Mouse (Mus musculus) splenic B cell, adult 2 months (primary cell): ENCODE data around the gene Vstm4.

Experiments
- DNase-seq: peaks from one replicate; pipeline ENCODE4 v3.0.0-alpha.2; 2011; ENCODE audit warnings: low read depth, low spot score
- H3K27me3 ChIP-seq: 2 replicates; pipeline ENCODE4 v1.6.1; 2012; ENCODE audit warnings: mild to moderate bottlenecking, low read length, moderate library complexity, mixed read lengths; ENCODE audit not compliant: control insufficient read depth, poor library complexity, insufficient read depth, severe bottlenecking
- H3K36me3 ChIP-seq: 2 replicates; pipeline ENCODE4 v1.6.1; 2012; ENCODE audit warnings: mild to moderate bottlenecking, low read length, moderate library complexity, mixed read lengths; ENCODE audit not compliant: control insufficient read depth, poor library complexity, insufficient read depth, severe bottlenecking

Gene Vstm4

DNA sequence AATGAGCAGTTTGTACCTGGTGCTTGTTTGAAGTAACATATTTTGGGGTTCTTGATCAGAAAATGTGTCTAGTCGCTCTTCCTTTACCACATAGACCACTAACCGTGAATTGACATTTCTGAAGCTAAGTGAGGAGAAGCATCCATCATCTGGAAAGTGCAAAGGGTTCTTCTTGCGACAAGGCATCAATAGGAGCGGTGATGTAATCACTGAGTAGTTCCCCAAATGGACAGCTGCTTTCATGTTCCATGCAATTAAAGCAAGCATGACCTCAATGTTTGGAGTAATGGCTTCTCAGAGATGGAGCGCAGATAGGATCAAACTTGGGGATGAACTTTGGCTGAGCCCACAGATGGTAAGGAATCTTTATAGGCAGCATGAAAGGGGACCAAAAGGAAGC is 82.7 kb downstream of the Vstm4 start:
- no peaks in the 10 kb centered on the region for H3K36me3 ChIP-seq
- no peaks in the 10 kb centered on the region for H3K27me3 ChIP-seq
- DNase-seq = no peak

DNA sequence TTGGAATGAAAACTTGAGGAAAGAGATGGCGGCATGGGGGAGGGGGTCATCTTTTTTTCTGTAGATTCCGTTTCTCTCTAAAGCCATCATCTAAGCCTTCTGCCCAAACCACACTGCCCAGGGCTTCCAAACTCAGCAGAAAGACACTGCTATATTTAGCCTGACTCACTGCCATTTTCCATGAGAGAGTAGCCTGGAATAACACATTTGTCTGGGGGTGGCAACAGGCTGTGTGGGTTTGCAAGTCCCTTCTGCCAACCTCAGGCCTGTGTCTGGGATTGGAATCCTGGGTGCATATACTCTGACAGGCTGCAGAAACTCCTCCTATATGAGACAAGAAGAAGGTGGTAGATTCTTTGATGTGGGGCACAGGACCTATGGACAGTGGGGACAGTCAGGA is 91.0 kb downstream of the Vstm4 start:
- no peak for DNase-seq
- H3K27me3 ChIP-seq = no peaks in the 10 kb centered on the region
- no peaks in the 10 kb centered on the region for H3K36me3 ChIP-seq

GRCm38 (mm10) chr14:32950312-32951301 is 94.1 kb downstream of the Vstm4 start:
- Histone ChIP-seq H3K27me3 (no peaks in the 10 kb centered on the region), H3K36me3 (no peaks in the 10 kb centered on the region)
- no peak for DNase-seq

GRCm38 (mm10) chr14:32956486-32956885 is 99.9 kb downstream of the Vstm4 start:
- H3K27me3 ChIP-seq = no peaks in the 10 kb centered on the region
- H3K36me3 ChIP-seq = peaks cover 7% of the 10 kb centered on the region; the same call in 1 of the 2 replicates
- no peak for DNase-seq

GRCm38 (mm10) chr14:32958671-32959070 is 102.1 kb downstream of the Vstm4 start:
- no peaks in the 10 kb centered on the region for H3K27me3 ChIP-seq
- peaks cover 12% of the 10 kb centered on the region for H3K36me3 ChIP-seq
- no peak for DNase-seq

- Histone ChIP-seq H3K27me3 (no peaks in the 10 kb centered on the region), H3K36me3 (peaks cover 19% of the 10 kb centered on the region)
- peak; percentile 59 for DNase-seq
Measured at GRCm38 (mm10) chr14:32960481-32960880, 103.9 kb downstream of the Vstm4 start.

GRCm38 (mm10) chr14:32964742-32965141 is 108.2 kb downstream of the Vstm4 start:
- DNase-seq = no peak
- Histone ChIP-seq H3K27me3 (no peaks in the 10 kb centered on the region), H3K36me3 (peaks cover 31% of the 10 kb centered on the region)

- Histone ChIP-seq H3K27me3 (no peaks in the 10 kb centered on the region), H3K36me3 (peaks cover 34% of the 10 kb centered on the region)
- no peak for DNase-seq
Measured at GRCm38 (mm10) chr14:32970700-32971099, 114.1 kb downstream of the Vstm4 start.

- Histone ChIP-seq H3K36me3 (peaks cover 22% of the 10 kb centered on the region), H3K27me3 (no peaks in the 10 kb centered on the region)
- DNase-seq = no peak
Measured at GRCm38 (mm10) chr14:32984176-32984738, 127.7 kb downstream of the Vstm4 start.

DNA sequence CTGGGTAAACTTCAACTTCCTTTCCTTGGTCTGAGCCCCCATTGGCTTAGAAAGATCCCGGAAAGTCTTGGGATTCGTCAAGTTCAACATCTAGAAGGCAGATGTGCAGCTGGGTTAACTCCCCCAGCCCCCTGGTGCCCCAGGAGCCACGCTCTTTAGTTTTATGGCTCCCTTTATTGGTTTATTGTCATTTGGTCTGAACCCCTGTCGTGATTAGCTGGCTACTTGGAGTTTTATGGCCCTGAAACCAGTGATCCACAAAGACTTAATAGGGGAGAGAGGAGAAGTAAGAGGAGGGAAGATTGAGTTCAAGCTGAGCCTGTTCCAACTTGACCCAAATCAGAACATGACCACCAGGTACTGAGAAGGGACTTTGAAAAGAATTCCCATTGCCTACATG is 130.1 kb downstream of the Vstm4 start:
- peaks cover 20% of the 10 kb centered on the region for H3K36me3 ChIP-seq
- no peaks in the 10 kb centered on the region for H3K27me3 ChIP-seq
- DNase-seq = no peak
